Mouse (Mus musculus) stomach, embryonic 16.5 days (tissue): Measurements from ENCODE around the gene Pum1. TPM values are rescaled to one million over a fixed set of nuclear protein-coding genes. Genes with fewer than 3 reads are reported as not detected.

Experiments
- ATAC-seq: fragments of 200-750 bp; cut with Nextera tagmentation; 2 replicates; pipeline ENCODE4 v1.8.0; 2017; ENCODE audit warnings: moderate number of reproducible peaks, moderate TSS enrichment; ENCODE audit not compliant: insufficient read depth, low FRiP score
- H3K27ac ChIP-seq: fragments of 300-500 bp; sonication (generic); 2 replicates; pipeline ENCODE4 v1.5.1; 2014; ENCODE audit warnings: low read length
- H3K27me3 ChIP-seq: fragments of 300-500 bp; sonication (generic); 2 replicates; pipeline ENCODE4 v1.6.1; 2014; ENCODE audit warnings: low read length, control low read depth, mixed read lengths; ENCODE audit not compliant: control insufficient read depth, insufficient read depth
- H3K36me3 ChIP-seq: fragments of 300-500 bp; sonication (generic); 2 replicates; pipeline ENCODE4 v1.6.1; 2014; ENCODE audit warnings: low read length; ENCODE audit not compliant: control insufficient read depth, insufficient read depth
- H3K4me1 ChIP-seq: fragments of 300-500 bp; sonication (generic); 2 replicates; pipeline ENCODE4 v1.6.1; 2014; ENCODE audit warnings: low read length, control low read depth, mixed read lengths; ENCODE audit not compliant: control insufficient read depth, insufficient read depth
- H3K4me2 ChIP-seq: fragments of 300-500 bp; sonication (generic); 2 replicates; pipeline ENCODE4 v1.6.1; 2014; ENCODE audit warnings: low read depth, low read length, mixed read lengths
- H3K4me3 ChIP-seq: fragments of 300-500 bp; sonication (generic); replicated peaks from 2 replicates; pipeline ENCODE4 v1.5.1; 2014; ENCODE audit warnings: mild to moderate bottlenecking, low read length
- H3K9ac ChIP-seq: fragments of 300-500 bp; sonication (generic); 2 replicates; pipeline ENCODE4 v1.6.1; 2014; ENCODE audit warnings: low read length
- H3K9me3 ChIP-seq: fragments of 300-500 bp; sonication (generic); replicated peaks from 2 replicates; pipeline ENCODE4 v1.6.1; 2016; ENCODE audit warnings: low read length, control low read depth; ENCODE audit not compliant: control insufficient read depth
- WGBS: fragments of 180-500 bp; shearing (Covaris S2); extraction: QIAGEN DNeasy Blood & Tissue Kit; methylation state at CpG from one replicate; pipeline ENCODE4 v1.1.7; 2014; 5-methylcytosine and 5-hydroxymethylcytosine counted together
- polyA plus RNA-seq: library from polyadenylated mRNA; unstranded; fragments of >200 nt; fragmentation: Nextera tagmentation; extraction: Ambion mirVana; gene quantifications from 2 replicates; pipeline ENCODE4 v1.2.1, GENCODE M21; 2015

Pum1 gene
- polyA plus RNA-seq, 1 experiment from 2014 or later, result 73.3 TPM

DNA sequence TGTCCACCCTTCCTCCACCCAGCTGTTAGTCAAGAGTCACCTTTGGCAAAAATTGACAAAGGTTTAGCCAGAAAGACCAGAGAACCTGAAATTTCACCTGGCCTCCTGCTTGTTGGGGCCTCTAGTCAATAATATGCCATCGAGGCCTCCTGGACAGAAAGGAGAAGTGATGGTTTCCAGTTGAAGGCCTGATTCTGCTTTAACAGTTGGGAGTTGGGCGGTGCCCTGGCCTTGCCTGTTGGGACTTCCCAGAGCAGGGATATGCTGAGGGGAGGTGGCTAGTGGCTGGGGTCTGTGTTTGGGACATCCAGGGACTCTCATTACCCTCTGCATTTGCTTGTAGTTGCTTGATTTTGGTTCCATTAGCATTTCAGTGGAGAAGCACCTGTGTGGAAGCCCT is 119.4 kb downstream of the Pum1 start:
- no peak overlapping the region for H3K4me3 ChIP-seq
- WGBS, result 78% methylated on average over 2 of the region's 2 CpGs

DNA sequence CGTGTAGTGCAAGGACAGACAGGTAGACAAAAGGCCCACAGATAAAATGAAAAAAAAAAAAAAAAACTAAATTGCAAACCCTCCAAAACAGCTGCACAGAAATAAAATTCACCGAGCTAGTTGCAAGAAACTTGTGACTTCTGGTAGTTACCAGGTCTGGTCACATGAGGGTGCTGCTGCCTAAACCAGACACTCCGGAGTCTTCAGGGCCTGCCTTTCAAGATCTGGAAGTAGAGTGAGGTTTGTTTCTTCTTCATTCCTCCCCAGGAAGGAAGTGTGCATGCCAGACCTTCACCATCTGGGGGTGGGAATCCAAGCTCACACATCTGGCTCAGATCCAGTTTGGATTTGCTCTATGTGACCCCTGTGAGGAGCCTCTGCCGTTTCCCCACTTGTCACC is 121.6 kb downstream of the Pum1 start:
- H3K4me3 ChIP-seq, result no peak overlapping the region
- ATAC-seq, result no peak
- H3K9ac ChIP-seq, result no peak overlapping the region
- no peaks in the 10 kb centered on the region for H3K9me3 ChIP-seq
- 0 out of 2 replicates have a peak, but pooled peaks cover 4% of the 10 kb centered on the region for H3K36me3 ChIP-seq
- H3K4me1 ChIP-seq, result no peaks in the 10 kb centered on the region
- WGBS, result 22% methylated on average over 4 of the region's 4 CpGs
- H3K4me2 ChIP-seq, result no peak overlapping the region
- H3K27me3 ChIP-seq, result no peaks in the 10 kb centered on the region
- no peak overlapping the region for H3K27ac ChIP-seq

More for the DNA sequence above, 119.4 kb downstream of the Pum1 start:
- Histone ChIP-seq H3K27ac (no peak overlapping the region), H3K9me3 (no peaks in the 10 kb centered on the region), H3K4me1 (no peaks in the 10 kb centered on the region), H3K27me3 (no peaks in the 10 kb centered on the region), H3K4me2 (no peak overlapping the region), H3K36me3 (0 out of 2 replicates have a peak, but pooled peaks cover 9% of the 10 kb centered on the region), H3K9ac (no peak overlapping the region)
- no peak for ATAC-seq

DNA sequence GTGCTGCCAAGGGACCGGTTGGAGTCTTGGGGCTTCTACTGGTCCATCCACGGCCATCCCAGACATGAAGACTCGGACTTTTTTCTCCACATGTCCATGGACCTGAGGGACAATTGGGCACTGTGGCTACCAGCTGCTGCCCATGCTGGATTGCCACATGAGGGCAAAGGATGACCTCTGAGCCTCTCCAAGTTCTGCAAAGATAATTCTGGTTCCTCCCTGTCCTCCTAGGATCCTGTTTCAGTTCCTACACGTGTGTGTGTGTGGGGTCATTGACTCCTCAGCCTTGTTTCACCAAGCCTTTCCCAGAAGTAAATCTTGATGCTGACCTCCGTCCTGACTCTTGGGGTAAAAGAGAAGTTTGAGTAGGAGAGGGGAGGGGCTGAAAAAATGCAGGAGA is 124.4 kb downstream of the Pum1 start:
- Histone ChIP-seq H3K36me3 (no peaks in the 10 kb centered on the region), H3K9ac (no peak overlapping the region), H3K4me3 (no peak overlapping the region), H3K4me1 (no peaks in the 10 kb centered on the region), H3K27ac (no peak overlapping the region), H3K4me2 (no peak overlapping the region), H3K9me3 (no peaks in the 10 kb centered on the region), H3K27me3 (no peaks in the 10 kb centered on the region)
- ATAC-seq, result no peak
- WGBS, result 71% methylated on average over 5 of the region's 5 CpGs

DNA sequence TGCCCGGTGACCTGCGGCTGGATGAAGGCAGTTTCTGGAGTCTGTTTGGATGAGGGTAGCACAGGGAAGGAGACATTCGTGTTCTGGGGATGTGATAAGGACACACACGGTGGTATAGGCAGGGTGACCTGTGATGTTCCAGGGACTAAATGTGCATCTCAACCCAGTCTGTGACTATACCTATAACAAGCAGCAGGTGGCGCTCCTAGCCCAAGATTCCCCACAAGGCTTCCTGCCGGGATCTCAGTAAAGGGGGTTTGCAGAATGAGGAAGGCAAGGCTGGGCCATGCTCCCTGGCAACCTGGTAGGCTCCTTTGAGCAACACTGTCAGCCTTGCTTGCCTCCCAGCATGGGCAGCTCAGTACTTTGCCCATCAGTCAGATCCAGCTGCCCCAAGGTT is 127.1 kb downstream of the Pum1 start:
- Histone ChIP-seq H3K9ac (no peak overlapping the region), H3K27ac (no peak overlapping the region), H3K36me3 (no peaks in the 10 kb centered on the region), H3K4me1 (peaks cover 5% of the 10 kb centered on the region), H3K4me2 (no peak overlapping the region), H3K9me3 (no peaks in the 10 kb centered on the region), H3K27me3 (no peaks in the 10 kb centered on the region), H3K4me3 (no peak overlapping the region)
- no peak for ATAC-seq
- WGBS, result 14% methylated on average over 6 of the region's 6 CpGs

DNA sequence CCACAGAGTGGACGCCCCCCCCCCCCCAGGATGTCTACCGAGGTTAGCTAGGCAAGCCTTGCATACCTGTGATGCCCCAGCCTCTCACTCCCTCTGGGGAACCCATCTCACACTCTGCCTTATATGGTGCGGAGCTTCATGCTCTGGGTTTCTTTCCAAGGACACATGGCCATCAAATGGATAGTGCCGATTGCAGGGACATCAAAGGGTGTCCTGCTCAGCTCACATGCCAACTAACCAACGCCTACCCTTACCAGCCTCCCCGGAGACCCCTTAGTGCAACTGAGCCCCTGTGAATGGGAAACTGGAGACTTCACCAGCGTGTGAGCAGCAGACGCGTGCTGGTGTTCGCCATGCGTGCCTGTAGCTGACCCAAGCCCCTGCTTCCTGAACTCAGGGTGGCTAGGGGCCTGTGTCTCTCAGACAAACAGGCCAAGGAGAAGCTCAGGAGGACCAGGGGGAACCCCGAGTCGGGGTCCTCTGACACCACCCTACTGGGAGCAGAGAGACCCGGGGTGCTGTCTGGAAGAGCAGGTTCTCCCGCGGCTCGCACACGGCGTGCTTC is 128.8 kb downstream of the Pum1 start:
- WGBS, result 5% methylated on average over 19 of the region's 19 CpGs
- H3K9ac ChIP-seq, result peak overlapping the region; percentile 88
- peak overlapping the region; percentile 47; the same call in 1 of the 2 replicates for H3K27ac ChIP-seq
- H3K4me2 ChIP-seq, result peak overlapping the region; percentile 90
- peaks cover 9% of the 10 kb centered on the region for H3K4me1 ChIP-seq
- peak overlapping the region; percentile 63 for H3K4me3 ChIP-seq
- peak; percentile 15; the same call in 1 of the 2 replicates for ATAC-seq
- no peaks in the 10 kb centered on the region for H3K9me3 ChIP-seq
- H3K27me3 ChIP-seq, result no peaks in the 10 kb centered on the region
- H3K36me3 ChIP-seq, result no peaks in the 10 kb centered on the region

DNA sequence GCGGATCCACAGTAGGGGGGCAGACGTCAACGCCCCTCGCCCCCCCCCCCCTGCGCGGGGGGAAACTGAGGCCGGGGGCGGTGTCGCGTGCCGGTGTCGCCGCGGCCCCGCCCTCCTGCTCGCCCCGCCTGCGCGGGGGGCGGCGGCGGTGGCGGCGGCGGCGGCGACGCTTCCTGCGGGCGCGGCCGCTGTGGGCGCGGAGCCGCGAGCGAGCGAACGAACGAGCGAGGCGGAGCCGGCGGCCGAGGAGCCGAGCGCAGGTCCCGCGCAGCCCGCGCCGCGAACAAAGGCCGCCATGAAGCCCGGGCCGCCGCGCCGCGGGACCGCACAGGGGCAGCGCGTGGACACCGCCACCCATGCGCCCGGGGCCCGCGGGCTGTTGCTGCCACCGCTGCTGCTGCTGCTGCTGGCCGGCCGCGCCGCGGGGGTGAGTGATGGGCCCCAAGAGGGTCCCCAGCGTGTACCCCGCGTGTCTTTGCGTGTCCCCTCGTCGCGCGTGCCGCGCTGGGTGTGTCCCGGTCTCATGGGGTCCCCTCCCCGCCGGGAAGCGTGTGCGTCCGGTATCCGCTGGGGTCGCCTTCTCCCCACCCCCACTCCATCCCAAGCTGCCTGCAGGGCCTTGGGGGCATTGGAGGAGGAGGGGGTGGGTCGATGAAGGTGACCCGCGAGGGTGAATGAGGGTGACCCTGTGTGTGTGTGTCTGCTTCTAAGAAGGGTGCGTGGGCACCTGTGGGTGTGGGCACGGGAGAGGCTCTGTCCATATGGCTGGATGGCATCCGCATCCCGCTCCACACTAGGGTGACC is 129.5 kb downstream of the Pum1 start, which contains the start of gene Sdc3:
Gene Sdc3 (plus strand): TSS at position 162 of the 804 bp plus-strand sequence.
- peak within 1 kb of the TSS; percentile 47; the same call in 1 of the 2 replicates for H3K27ac ChIP-seq
- no peaks in the 10 kb centered on the region for H3K9me3 ChIP-seq
- WGBS, result 2% methylated on average over 71 of the region's 99 CpGs
- H3K4me3 ChIP-seq, result peak within 1 kb of the TSS; percentile 63
- H3K4me1 ChIP-seq, result peaks cover 16% of the 10 kb centered on the region
- H3K9ac ChIP-seq, result peak within 1 kb of the TSS; percentile 88
- ATAC-seq, result peak; percentile 32
- peak within 1 kb of the TSS; percentile 90 for H3K4me2 ChIP-seq
- H3K27me3 ChIP-seq, result no peaks in the 10 kb centered on the region
- no peaks in the 10 kb centered on the region for H3K36me3 ChIP-seq

DNA sequence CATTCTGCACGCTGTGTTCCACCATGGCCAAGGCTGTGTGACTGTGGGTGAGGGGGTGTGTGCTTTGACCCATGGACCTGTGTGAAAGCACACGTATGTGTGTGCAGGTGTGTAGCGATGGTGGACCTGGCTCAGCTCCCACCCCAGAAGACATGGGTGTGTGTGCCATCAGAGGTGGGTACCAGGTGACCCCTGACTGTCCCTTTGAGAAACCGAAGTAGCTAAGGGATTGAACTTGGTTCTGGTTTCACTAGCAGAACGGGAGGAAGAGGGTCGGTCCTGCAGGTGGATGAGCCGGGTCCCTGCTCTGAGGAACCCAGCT is 130.0 kb downstream of the Pum1 start:
- no peaks in the 10 kb centered on the region for H3K27me3 ChIP-seq
- no peaks in the 10 kb centered on the region for H3K9me3 ChIP-seq
- peaks cover 21% of the 10 kb centered on the region for H3K4me1 ChIP-seq
- WGBS, result 30% methylated on average over 7 of the region's 7 CpGs
- ATAC-seq, result peak; percentile 34; the same call in 1 of the 2 replicates
- no peak overlapping the region for H3K27ac ChIP-seq
- no peaks in the 10 kb centered on the region for H3K36me3 ChIP-seq
- peak overlapping the region; percentile 63 for H3K4me3 ChIP-seq
- H3K9ac ChIP-seq, result peak overlapping the region; percentile 88
- H3K4me2 ChIP-seq, result peak overlapping the region; percentile 90

DNA sequence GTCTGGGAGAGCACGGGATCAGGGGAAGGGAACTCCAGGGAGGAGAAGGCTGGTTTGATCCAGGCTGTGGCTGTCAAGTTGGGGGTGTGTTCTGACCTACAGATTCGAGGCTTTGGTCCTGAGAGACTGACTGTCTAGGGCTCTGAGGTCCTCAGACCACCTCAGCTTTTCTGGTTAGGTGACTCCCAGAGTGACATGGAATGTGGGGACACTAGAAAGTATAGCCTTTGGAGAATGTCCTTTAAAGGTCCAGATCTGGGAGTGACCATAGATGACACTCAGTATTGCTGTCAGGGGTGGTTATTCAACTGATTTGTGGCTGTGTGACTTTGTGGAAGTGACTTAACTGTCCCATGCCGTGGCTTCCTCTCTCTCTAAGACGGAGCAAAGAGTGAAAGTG is 131.7 kb downstream of the Pum1 start:
- H3K9ac ChIP-seq, result no peak overlapping the region
- no peaks in the 10 kb centered on the region for H3K9me3 ChIP-seq
- ATAC-seq, result no peak
- no peak overlapping the region for H3K4me3 ChIP-seq
- H3K4me1 ChIP-seq, result peaks cover 33% of the 10 kb centered on the region
- H3K36me3 ChIP-seq, result no peaks in the 10 kb centered on the region
- no peaks in the 10 kb centered on the region for H3K27me3 ChIP-seq
- peak overlapping the region; percentile 38; the same call in 1 of the 2 replicates for H3K4me2 ChIP-seq
- WGBS, result 46% methylated on average over 4 of the region's 4 CpGs
- H3K27ac ChIP-seq, result no peak overlapping the region

DNA sequence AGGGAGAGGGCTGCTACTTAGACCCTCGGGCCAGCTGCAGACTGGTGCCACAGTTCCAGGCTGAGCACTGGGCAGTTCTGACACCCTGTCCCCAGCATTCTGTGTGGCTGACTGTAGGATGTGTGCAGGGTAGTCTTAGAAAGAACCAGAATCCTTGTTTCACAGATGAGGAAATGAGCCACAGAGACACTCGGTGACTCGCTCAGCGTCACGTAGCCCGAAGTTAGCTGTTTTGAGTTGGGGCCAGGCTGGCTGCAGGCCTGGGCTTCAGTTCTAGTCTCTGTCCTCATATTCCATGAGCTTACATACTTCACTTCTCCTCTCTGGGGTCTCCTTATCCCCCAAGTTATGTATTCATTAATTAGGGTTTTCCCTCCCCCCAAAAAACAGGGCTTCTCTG is 132.8 kb downstream of the Pum1 start:
- Histone ChIP-seq H3K9ac (no peak overlapping the region), H3K4me1 (peaks cover 33% of the 10 kb centered on the region), H3K27me3 (no peaks in the 10 kb centered on the region), H3K4me2 (no peak overlapping the region), H3K27ac (no peak overlapping the region), H3K9me3 (no peaks in the 10 kb centered on the region), H3K4me3 (no peak overlapping the region), H3K36me3 (no peaks in the 10 kb centered on the region)
- 87% methylated on average over 6 of the region's 6 CpGs for WGBS
- no peak for ATAC-seq
